Mouse (Mus musculus): Measurements from ENCODE around the gene Tlk2. TPM values are rescaled to one million over a fixed set of nuclear protein-coding genes. Genes with fewer than 3 reads are reported as not detected.

Tlk2 gene
- polyA plus RNA-seq, 1 experiment, result 97.2 TPM

- H3K27ac ChIP-seq (ENCODE audit: insufficient read depth, low read length), result no peak overlapping the region
Measured at GRCm38 (mm10) chr11:105158047-105158446, 20.6 kb upstream of the Tlk2 start.

GRCm38 (mm10) chr11:105159673-105160360, 18.8 kb upstream of the Tlk2 start:
- H3K4me1 ChIP-seq (ENCODE audit: control insufficient read depth, insufficient read depth, low read length), result peaks cover 3% of the 10 kb centered on the region; the same call in 1 of the 2 replicates
- TF ChIP-seq POLR2A (IDR thresholded peaks at IDR 0.05; ENCODE audit: low read depth, low read length) (no peak), CTCF (IDR thresholded peaks at IDR 0.05; ENCODE audit: borderline replicate concordance, insufficient read depth, low read length) (no peak)
- no peak overlapping the region for H3K4me3 ChIP-seq (ENCODE audit: insufficient read depth, low read length)
- no peak overlapping the region for H3K27ac ChIP-seq (ENCODE audit: insufficient read depth, low read length)

More at GRCm38 (mm10) chr11:105158047-105158446, 20.6 kb upstream of the Tlk2 start:
- Histone ChIP-seq H3K4me3 (ENCODE audit: insufficient read depth, low read length) (no peak overlapping the region), H3K4me1 (ENCODE audit: control insufficient read depth, insufficient read depth, low read length) (peaks cover 7% of the 10 kb centered on the region; the same call in 1 of the 2 replicates)
- TF ChIP-seq CTCF (IDR thresholded peaks at IDR 0.05; ENCODE audit: borderline replicate concordance, insufficient read depth, low read length) (no peak), POLR2A (IDR thresholded peaks at IDR 0.05; ENCODE audit: low read depth, low read length) (no peak)

GRCm38 (mm10) chr11:105161411-105161810, 17.2 kb upstream of the Tlk2 start:
- peaks cover 3% of the 10 kb centered on the region; the same call in 1 of the 2 replicates for H3K4me1 ChIP-seq (ENCODE audit: control insufficient read depth, insufficient read depth, low read length)
- no peak for TF ChIP-seq POLR2A (IDR thresholded peaks at IDR 0.05; ENCODE audit: low read depth, low read length)
- no peak for TF ChIP-seq CTCF (IDR thresholded peaks at IDR 0.05; ENCODE audit: borderline replicate concordance, insufficient read depth, low read length)
- H3K4me3 ChIP-seq (ENCODE audit: insufficient read depth, low read length), result no peak overlapping the region
- no peak overlapping the region for H3K27ac ChIP-seq (ENCODE audit: insufficient read depth, low read length)

- TF ChIP-seq POLR2A (IDR thresholded peaks at IDR 0.05; ENCODE audit: low read depth, low read length), result no peak
- TF ChIP-seq CTCF (IDR thresholded peaks at IDR 0.05; ENCODE audit: borderline replicate concordance, insufficient read depth, low read length), result no peak
- Histone ChIP-seq H3K27ac (ENCODE audit: insufficient read depth, low read length) (no peak overlapping the region), H3K4me3 (ENCODE audit: insufficient read depth, low read length) (no peak overlapping the region), H3K4me1 (ENCODE audit: control insufficient read depth, insufficient read depth, low read length) (no peaks in the 10 kb centered on the region)
Measured at GRCm38 (mm10) chr11:105164516-105165510, 13.8 kb upstream of the Tlk2 start.

- H3K27ac ChIP-seq (ENCODE audit: insufficient read depth, low read length), result no peak overlapping the region
- no peak overlapping the region for H3K4me3 ChIP-seq (ENCODE audit: insufficient read depth, low read length)
- TF ChIP-seq POLR2A (IDR thresholded peaks at IDR 0.05; ENCODE audit: low read depth, low read length) (no peak), CTCF (IDR thresholded peaks at IDR 0.05; ENCODE audit: borderline replicate concordance, insufficient read depth, low read length) (no peak)
- H3K4me1 ChIP-seq (ENCODE audit: control insufficient read depth, insufficient read depth, low read length), result no peaks in the 10 kb centered on the region
Measured at GRCm38 (mm10) chr11:105166780-105167179, 11.8 kb upstream of the Tlk2 start.

GRCm38 (mm10) chr11:105179523-105179922, 916 bp downstream of the Tlk2 start:
- no peak for TF ChIP-seq CTCF (IDR thresholded peaks at IDR 0.05; ENCODE audit: borderline replicate concordance, insufficient read depth, low read length)
- Histone ChIP-seq H3K4me1 (ENCODE audit: control insufficient read depth, insufficient read depth, low read length) (no peaks in the 10 kb centered on the region), H3K4me3 (ENCODE audit: insufficient read depth, low read length) (peak overlapping the region; percentile 58; the same call in 1 of the 2 replicates), H3K27ac (ENCODE audit: insufficient read depth, low read length) (no peak overlapping the region)

- TF ChIP-seq POLR2A (IDR thresholded peaks at IDR 0.05; ENCODE audit: low read depth, low read length), result no peak; the same call in 1 of the 2 replicates
- TF ChIP-seq CTCF (IDR thresholded peaks at IDR 0.05; ENCODE audit: borderline replicate concordance, insufficient read depth, low read length), result no peak
- peak overlapping the region; percentile 79 for H3K27ac ChIP-seq (ENCODE audit: insufficient read depth, low read length)
Measured at GRCm38 (mm10) chr11:105180471-105181091, 2.0 kb downstream of the Tlk2 start.

GRCm38 (mm10) chr11:105181126-105181637, 2.6 kb downstream of the Tlk2 start:
- Histone ChIP-seq H3K27ac (ENCODE audit: insufficient read depth, low read length) (peak overlapping the region; percentile 79), H3K4me1 (ENCODE audit: control insufficient read depth, insufficient read depth, low read length) (no peaks in the 10 kb centered on the region), H3K4me3 (ENCODE audit: insufficient read depth, low read length) (peak overlapping the region; percentile 58)
- TF ChIP-seq CTCF (IDR thresholded peaks at IDR 0.05; ENCODE audit: borderline replicate concordance, insufficient read depth, low read length) (no peak), POLR2A (IDR thresholded peaks at IDR 0.05; ENCODE audit: low read depth, low read length) (peak; percentile 80)

More at GRCm38 (mm10) chr11:105180471-105181091, 2.0 kb downstream of the Tlk2 start:
- Histone ChIP-seq H3K4me1 (ENCODE audit: control insufficient read depth, insufficient read depth, low read length) (no peaks in the 10 kb centered on the region), H3K4me3 (ENCODE audit: insufficient read depth, low read length) (peak overlapping the region; percentile 58)
